Mouse (Mus musculus): Measurements from ENCODE around the gene Gm13278.
"Not testable (repeated sequence)": the region's sequence is repeated elsewhere in the genome, so short reads cannot be mapped to it uniquely, and the experiment has no call there.

The Gm13278 gene

GRCm38 (mm10) chr4:88791250-88791649, at the start of gene Gm13278:
TSS of gene Gm13278 (plus strand) at chr4:88791550.
- DNase-seq (ENCODE audit: low read depth) = not testable (repeated sequence)

- no peak for DNase-seq (ENCODE audit: low read depth)
These were observed 48.5 kb upstream of the Gm13278 start for GRCm38 (mm10) chr4:88742771-88743371.

GRCm38 (mm10) chr4:88744207-88744606, 47.1 kb upstream of the Gm13278 start:
- DNase-seq (ENCODE audit: low read depth) = no peak

- DNase-seq (ENCODE audit: low read depth) = no peak
These were observed 41.4 kb upstream of the Gm13278 start for GRCm38 (mm10) chr4:88749926-88750325.

GRCm38 (mm10) chr4:88754818-88755340, 36.5 kb upstream of the Gm13278 start, which contains the start of gene Gm13271:
TSS of gene Gm13271 (plus strand) at chr4:88754868.
- DNase-seq (ENCODE audit: low read depth) = not testable (repeated sequence)

GRCm38 (mm10) chr4:88756581-88757513, 34.5 kb upstream of the Gm13278 start:
- DNase-seq (ENCODE audit: low read depth) = not testable (repeated sequence)

- DNase-seq (ENCODE audit: low read depth) = not testable (repeated sequence)
These were observed 33.7 kb upstream of the Gm13278 start for GRCm38 (mm10) chr4:88757628-88758031.

GRCm38 (mm10) chr4:88758751-88759150, 32.6 kb upstream of the Gm13278 start:
- DNase-seq (ENCODE audit: low read depth) = not testable (repeated sequence)

GRCm38 (mm10) chr4:88759610-88760268, 31.6 kb upstream of the Gm13278 start, which contains the start of gene Gm13283:
TSS of gene Gm13283 (plus strand) at chr4:88760119.
- DNase-seq (ENCODE audit: low read depth) = not testable (repeated sequence)

- DNase-seq (ENCODE audit: low read depth) = not testable (repeated sequence)
These were observed 30.9 kb upstream of the Gm13278 start for GRCm38 (mm10) chr4:88760431-88760830.

- DNase-seq (ENCODE audit: low read depth) = not testable (repeated sequence)
These were observed 29.6 kb upstream of the Gm13278 start for GRCm38 (mm10) chr4:88761776-88762175.

GRCm38 (mm10) chr4:88762341-88762740, 29.0 kb upstream of the Gm13278 start:
- DNase-seq (ENCODE audit: low read depth) = not testable (repeated sequence)

GRCm38 (mm10) chr4:88763384-88764018, 27.8 kb upstream of the Gm13278 start:
- DNase-seq (ENCODE audit: low read depth) = not testable (repeated sequence)

GRCm38 (mm10) chr4:88773534-88773933, 17.8 kb upstream of the Gm13278 start, which contains the start of gene Gm13290:
TSS of gene Gm13290 (plus strand) at chr4:88773834.
- DNase-seq (ENCODE audit: low read depth) = not testable (repeated sequence)

GRCm38 (mm10) chr4:88776622-88777021, 14.7 kb upstream of the Gm13278 start, which contains the start of gene Gm13289:
TSS of gene Gm13289 (plus strand) at chr4:88776922.
- DNase-seq (ENCODE audit: low read depth) = not testable (repeated sequence)

GRCm38 (mm10) chr4:88779550-88779949, 11.8 kb upstream of the Gm13278 start, which contains the start of gene Gm13272:
TSS of gene Gm13272 (plus strand) at chr4:88779850.
- not testable (repeated sequence) for DNase-seq (ENCODE audit: low read depth)

GRCm38 (mm10) chr4:88780320-88780719, 11.0 kb upstream of the Gm13278 start:
- DNase-seq (ENCODE audit: low read depth) = not testable (repeated sequence)

GRCm38 (mm10) chr4:88781831-88782230, 9.5 kb upstream of the Gm13278 start, which contains the start of gene Ifnz:
TSS of gene Ifnz (plus strand) at chr4:88782131.
- not testable (repeated sequence) for DNase-seq (ENCODE audit: low read depth)

GRCm38 (mm10) chr4:88782335-88782734, 9.0 kb upstream of the Gm13278 start:
- DNase-seq (ENCODE audit: low read depth) = not testable (repeated sequence)

GRCm38 (mm10) chr4:88785409-88785808, 5.9 kb upstream of the Gm13278 start, which contains the start of gene Gm13276:
TSS of gene Gm13276 (plus strand) at chr4:88785709.
- not testable (repeated sequence) for DNase-seq (ENCODE audit: low read depth)

GRCm38 (mm10) chr4:88788402-88788801, 2.9 kb upstream of the Gm13278 start, which contains the start of gene Gm13277:
TSS of gene Gm13277 (plus strand) at chr4:88788632.
- DNase-seq (ENCODE audit: low read depth) = not testable (repeated sequence)
